Mouse (Mus musculus) urinary bladder, postnatal 4 days (tissue): Measurements from ENCODE around the gene Gm26661.

Source experiments
- DNase-seq, 2 experiments: peaks; one replicate each; pipeline ENCODE4 v3.0.0; 2021 to 2022; ENCODE audit warnings: low spot score in 2 of 2

The Gm26661 gene

DNA sequence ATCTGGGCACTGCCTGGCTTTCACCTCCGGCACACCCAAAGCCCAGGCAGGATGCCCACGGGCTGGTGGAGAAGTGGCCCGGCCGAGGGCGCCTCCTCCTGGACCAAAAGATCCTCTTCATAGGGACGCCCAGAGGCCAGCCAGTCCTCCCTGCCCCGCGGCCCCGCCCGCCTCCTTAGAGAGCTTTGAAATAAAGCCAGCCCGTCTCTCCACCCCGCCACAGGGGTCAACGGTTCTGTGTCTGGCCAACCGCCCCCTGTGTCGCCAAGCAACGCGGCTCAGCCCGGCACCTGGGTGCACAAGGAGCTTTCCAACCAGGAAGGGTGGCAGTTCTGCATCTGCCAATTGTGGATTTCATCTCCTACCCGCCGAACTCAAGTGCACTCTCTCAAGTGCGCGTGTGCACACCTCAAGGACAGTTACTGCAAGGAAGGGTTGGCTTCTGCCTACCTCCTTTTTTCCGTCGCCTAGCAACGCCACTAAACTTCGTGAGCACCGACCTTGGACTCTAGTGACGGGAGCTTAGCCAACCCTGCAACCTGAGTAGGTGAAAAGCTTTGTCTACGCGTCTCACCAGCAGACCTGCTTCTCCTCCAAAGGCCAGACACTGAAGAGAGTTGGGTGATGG is at the start of gene Gm26661:
Gene Gm26661, plus strand, starts transcription at position 56 of the 628 bp plus-strand sequence.
- DNase-seq = peak; percentile 46 to 75

GRCm38 (mm10) chr14:7748944-7749763 is 42.2 kb upstream of the Gm26661 start:
- DNase-seq = no peak

- no peak for DNase-seq
Observed at GRCm38 (mm10) chr14:7749764-7750089, 41.7 kb upstream of the Gm26661 start.

GRCm38 (mm10) chr14:7765569-7766314 is 25.6 kb upstream of the Gm26661 start:
- DNase-seq = peak; percentile 62 to 80

DNA sequence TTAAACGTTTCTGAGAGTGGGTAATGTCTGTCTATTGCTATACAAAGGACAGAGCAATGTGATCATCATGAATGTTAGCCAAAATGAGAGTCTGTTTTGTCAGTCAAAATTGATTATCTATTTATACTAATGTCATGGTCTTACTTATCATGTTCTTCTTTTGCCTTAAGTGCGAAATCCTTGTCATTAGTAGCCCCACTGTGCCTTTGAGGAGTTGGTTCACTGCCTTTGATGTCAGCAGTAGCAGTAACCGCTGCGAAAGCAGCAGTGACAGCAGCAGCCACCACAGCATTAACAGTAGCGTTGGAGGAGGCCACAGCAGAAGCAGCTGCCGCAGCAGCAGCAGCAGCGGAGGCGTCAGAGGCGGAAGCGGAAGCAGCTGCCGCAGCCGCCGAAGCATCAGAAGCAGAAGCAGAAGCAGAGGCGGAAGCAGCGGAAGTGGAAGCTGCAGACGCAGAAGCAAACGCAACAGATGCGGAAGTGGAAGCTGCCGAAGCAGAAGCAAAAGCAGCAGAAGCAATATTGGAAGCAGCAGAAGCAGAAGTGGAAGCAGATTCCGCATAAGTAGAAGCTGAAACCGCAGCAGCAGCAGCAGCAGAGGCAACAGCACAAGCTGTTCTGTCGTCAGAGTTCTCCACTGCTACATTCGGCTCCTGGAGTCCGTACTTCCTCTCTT is 17.5 kb upstream of the Gm26661 start:
- peak in 1 of 2 experiments; percentile 26 for DNase-seq

GRCm38 (mm10) chr14:7786073-7786472 is 5.3 kb upstream of the Gm26661 start:
- DNase-seq = no peak

- no peak for DNase-seq
Observed at GRCm38 (mm10) chr14:7789266-7790030, 1.9 kb upstream of the Gm26661 start.

- DNase-seq = no peak
Observed at GRCm38 (mm10) chr14:7791061-7791531, 291 bp upstream of the Gm26661 start.

DNA sequence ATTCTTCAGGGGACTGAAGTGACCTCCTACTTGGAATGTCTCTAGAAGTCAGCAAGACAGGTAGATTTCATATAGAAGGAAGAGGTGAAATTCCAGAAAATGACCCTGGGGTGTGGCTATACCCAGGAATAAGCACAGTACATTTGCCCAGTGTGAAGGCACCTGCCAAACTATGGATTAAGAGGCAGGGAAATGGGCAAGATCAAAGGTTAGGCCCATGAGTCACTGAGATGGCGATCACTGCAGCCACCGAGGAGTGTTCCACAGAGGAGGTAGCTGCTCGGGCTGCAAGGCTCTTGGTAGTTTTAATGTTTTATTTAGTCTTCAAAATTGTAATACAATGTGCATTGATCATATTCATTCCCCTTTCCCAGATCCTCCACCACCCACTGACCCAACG is 4.6 kb downstream of the Gm26661 start:
- DNase-seq = no peak

DNA sequence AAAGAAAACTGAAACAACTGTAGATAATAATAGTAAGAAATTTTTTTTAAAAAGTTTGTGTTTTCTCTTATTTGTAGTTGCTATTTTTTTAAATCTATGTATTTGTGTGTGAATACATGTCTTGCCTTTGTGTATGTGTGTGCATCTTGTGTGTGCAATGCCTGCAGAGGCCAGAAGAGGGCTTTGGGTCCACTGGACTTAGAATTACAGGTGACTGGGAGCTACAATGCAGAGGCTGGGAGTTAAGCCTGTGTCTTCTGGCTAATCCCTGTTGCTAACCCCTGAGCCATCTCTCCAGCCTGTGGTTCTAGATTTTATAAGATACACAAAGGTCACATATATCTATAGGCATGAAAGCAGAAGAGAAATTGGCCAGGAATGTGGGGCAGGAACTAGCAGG is 9.2 kb downstream of the Gm26661 start:
- DNase-seq = no peak

- DNase-seq = no peak
Observed at GRCm38 (mm10) chr14:7801831-7802230, 10.4 kb downstream of the Gm26661 start.

GRCm38 (mm10) chr14:7803874-7804557 is 12.6 kb downstream of the Gm26661 start:
- DNase-seq = no peak

- DNase-seq = no peak
Observed at GRCm38 (mm10) chr14:7804558-7804905, 13.1 kb downstream of the Gm26661 start.

GRCm38 (mm10) chr14:7807711-7808110 is 16.3 kb downstream of the Gm26661 start:
- DNase-seq = no peak

- no peak for DNase-seq
Observed at GRCm38 (mm10) chr14:7808501-7808981, 17.2 kb downstream of the Gm26661 start.

GRCm38 (mm10) chr14:7809043-7809955 is 17.9 kb downstream of the Gm26661 start:
- DNase-seq = peak in 1 of 2 experiments; percentile 42

GRCm38 (mm10) chr14:7817770-7818462 is 26.5 kb downstream of the Gm26661 start, which contains the start of gene Flnb:
TSS of gene Flnb (plus strand) at chr14:7817957.
- peak; percentile 92 to 98 for DNase-seq

- no peak for DNase-seq
Observed at GRCm38 (mm10) chr14:7818463-7819121, 27.2 kb downstream of the Gm26661 start.
